Comparison of ENCODE assay signal across 13 mouse cellular contexts in the genomic region with DNA sequence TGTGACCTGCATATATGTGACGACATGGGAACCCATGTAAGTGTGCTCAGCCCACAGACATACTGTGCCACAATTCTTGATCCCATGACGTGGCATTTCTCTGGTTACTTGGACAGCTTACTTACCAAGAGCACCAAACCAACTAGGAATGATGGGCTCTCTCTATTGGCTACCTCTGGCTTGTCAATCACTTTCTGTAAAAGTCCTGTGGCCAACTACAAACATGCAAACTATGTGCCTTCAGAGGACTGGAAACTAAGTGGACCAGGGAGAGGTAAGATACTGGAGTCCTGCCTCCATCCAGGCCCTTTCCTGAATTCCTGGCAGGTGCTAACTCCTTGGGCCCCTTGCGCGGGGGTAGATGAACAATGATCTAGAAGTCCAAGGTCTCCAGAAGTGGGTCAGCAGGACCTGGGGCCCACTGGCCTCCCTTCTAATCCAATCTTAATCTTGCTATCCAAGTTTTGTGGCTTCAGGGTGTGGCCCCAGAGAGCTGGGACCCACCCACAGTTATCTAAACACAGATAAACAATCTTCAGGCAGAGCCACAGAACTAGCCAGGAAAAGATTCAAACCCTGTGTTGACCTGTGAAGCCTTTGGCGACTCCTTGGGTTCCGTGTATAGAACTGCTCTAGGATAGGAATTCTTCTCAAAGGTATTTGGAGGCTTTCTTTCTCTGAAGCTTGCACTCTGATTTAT.
DNase-seq lines count a peak whose midpoint lies in the region; ATAC-seq and TF ChIP-seq lines count a peak whose summit lies in the region.
"Had no signal": no experiment of that assay in that cellular context is flagged by ENCODE, and none has a peak within 500 bp of the region (broad histone marks: within the 10 kb centered on the region; RNA-seq: fewer than 3 reads in every experiment).

No protein-coding gene starts in this region.

- H3K36me3 ChIP-seq in kidney, embryonic 15.5 days = no peaks in the 10 kb centered on the region
- peaks cover 26% of the 10 kb centered on the region for H3K36me3 ChIP-seq in C2C12 (ENCODE audit: control insufficient read depth, insufficient read depth)
- no peaks in the 10 kb centered on the region for H3K36me3 ChIP-seq in liver, embryonic 14.5 days (replicated peaks; ENCODE audit: control insufficient read depth, insufficient read depth, low read depth)
- H3K36me3 ChIP-seq: hindbrain, embryonic 15.5 days; midbrain, embryonic 10.5 days had no signal

- no peak for TF ChIP-seq CTCF in C2C12 (IDR thresholded peaks at IDR 0.05; ENCODE audit: control insufficient read depth, insufficient read depth, insufficient read length)
- no peak for TF ChIP-seq CTCF in bone marrow, adult 2 months (IDR thresholded peaks at IDR 0.05; ENCODE audit: control insufficient read depth, insufficient read depth, low read length)
- TF ChIP-seq CTCF in liver, embryonic 14.5 days (IDR thresholded peaks at IDR 0.05; ENCODE audit: low read depth) = no peak

- H3ac ChIP-seq in C2C12 (ENCODE audit: control insufficient read depth, insufficient read length, low read depth) = peak overlapping the region; percentile 93

- peaks cover 34% of the 10 kb centered on the region for H3K4me1 ChIP-seq in kidney, embryonic 15.5 days
- peaks cover 8% of the 10 kb centered on the region for H3K4me1 ChIP-seq in bone marrow, adult 2 months (ENCODE audit: control insufficient read depth, insufficient read depth, low read length)
- peaks cover 6 to 13% of the 10 kb centered on the region in 2 experiments; a peak in 3 of 4 replicates for H3K4me1 ChIP-seq in liver, embryonic 14.5 days (replicated peaks; ENCODE audit: control insufficient read depth in 2 of 2, insufficient read depth in 2 of 2, low read length in 1 of 2)

- H3K9ac ChIP-seq in kidney, embryonic 15.5 days = no peak overlapping the region
- no peak overlapping the region for H3K9ac ChIP-seq in liver, embryonic 14.5 days (replicated peaks)
- H3K9ac ChIP-seq: forebrain, postnatal 0 days; hindbrain, embryonic 15.5 days had no signal

- ATAC-seq in kidney, embryonic 15.5 days (replicated peaks; ENCODE audit: low FRiP score) = no peak
- ATAC-seq in liver, embryonic 14.5 days (ENCODE audit: insufficient read depth) = no peak
- ATAC-seq: forebrain, postnatal 0 days had no signal

- 77% methylated on average over 6 of the region's 6 CpGs for WGBS in kidney, embryonic 15.5 days
- 67% methylated on average over 6 of the region's 6 CpGs for WGBS in bone marrow, adult 2 months
- 48% methylated on average over 6 of the region's 6 CpGs for WGBS in liver, embryonic 14.5 days (ENCODE audit: insufficient replicate concordance)

- H3K9me3 ChIP-seq in kidney, embryonic 15.5 days (replicated peaks) = no peaks in the 10 kb centered on the region
- H3K9me3 ChIP-seq in liver, embryonic 14.5 days (ENCODE audit: control insufficient read depth, low read length) = no peaks in the 10 kb centered on the region
- H3K9me3 ChIP-seq: hindbrain, embryonic 15.5 days; midbrain, embryonic 10.5 days had no signal

- TF ChIP-seq POLR2A in bone marrow, adult 2 months (IDR thresholded peaks at IDR 0.05; ENCODE audit: borderline replicate concordance, control insufficient read depth, low read depth, low read length) = no peak

- peaks cover 66% of the 10 kb centered on the region for H3K79me3 ChIP-seq in C2C12 (ENCODE audit: low read depth)

- DNase-seq in kidney, postnatal 4 days = no peak
- DNase-seq in liver, embryonic 14.5 days (ENCODE audit: low read depth in 3 of 3, low spot score in 3 of 3) = no peak
- no peak for DNase-seq in embryo, embryonic 11 days
- DNase-seq in thymus, postnatal 36 days = no peak
- DNase-seq in thymus, postnatal 0 days (ENCODE audit: low spot score) = no peak

- H3K4me2 ChIP-seq in kidney, embryonic 15.5 days = peak overlapping the region; percentile 46; the same call in 1 of the 2 replicates
- peak overlapping the region; percentile 41 for H3K4me2 ChIP-seq in liver, embryonic 14.5 days (ENCODE audit: low read depth)

- H3K27me3 ChIP-seq in kidney, embryonic 15.5 days = no peaks in the 10 kb centered on the region
- no peaks in the 10 kb centered on the region for H3K27me3 ChIP-seq in C2C12 (ENCODE audit: control insufficient read depth, insufficient read depth, insufficient read length)
- H3K27me3 ChIP-seq in liver, embryonic 14.5 days (ENCODE audit: control insufficient read depth, insufficient read depth, low read length) = peaks cover 4% of the 10 kb centered on the region; the same call in 1 of the 2 replicates
- H3K27me3 ChIP-seq: hindbrain, embryonic 15.5 days; Patski had no signal

- H3K27ac ChIP-seq in kidney, embryonic 15.5 days = no peak overlapping the region
- H3K27ac ChIP-seq in bone marrow, adult 2 months (ENCODE audit: control insufficient read depth, insufficient read depth, low read depth, low read length, poor library complexity) = peak overlapping the region; percentile 83; the same call in 1 of the 2 replicates
- H3K27ac ChIP-seq in liver, embryonic 14.5 days = no peak overlapping the region
- H3K27ac ChIP-seq: layer of hippocampus, adult 2 months had no signal

- H3K79me2 ChIP-seq in C2C12 (ENCODE audit: control insufficient read depth, insufficient read depth) = peaks cover 68% of the 10 kb centered on the region

- no peak overlapping the region for H3K4me3 ChIP-seq in kidney, embryonic 15.5 days (replicated peaks)
- peak overlapping the region; percentile 85 for H3K4me3 ChIP-seq in C2C12 (ENCODE audit: insufficient read depth, poor library complexity, severe bottlenecking)
- H3K4me3 ChIP-seq in bone marrow, adult 2 months (replicated peaks; ENCODE audit: control insufficient read depth, low read depth, low read length) = peak overlapping the region; percentile 68
- no peak overlapping the region for H3K4me3 ChIP-seq in liver, embryonic 14.5 days (ENCODE audit: insufficient read depth in 1 of 2, low read depth in 2 of 2, low read length in 2 of 2)
- H3K4me3 ChIP-seq: layer of hippocampus, adult 2 months had no signal

- no peak for TF ChIP-seq EP300 in liver, embryonic 14.5 days (IDR thresholded peaks at IDR 0.05; ENCODE audit: low read depth)

TF ChIP-seq in C2C12, 6 proteins besides CTCF, POLR2A, EP300 and RAD21:
- TF ChIP-seq MYOD1 (IDR thresholded peaks at IDR 0.05; ENCODE audit: control insufficient read depth, insufficient read length, low read depth) (no peak), MAX (IDR thresholded peaks at IDR 0.05) (no peak), USF1 (IDR thresholded peaks at IDR 0.05; ENCODE audit: low read depth) (no peak), FOSL1 (IDR thresholded peaks at IDR 0.05; ENCODE audit: insufficient read depth, low read length, poor library complexity, severe bottlenecking) (no peak), CEBPB (IDR thresholded peaks at IDR 0.05; ENCODE audit: low read depth) (no peak), MYOG (IDR thresholded peaks at IDR 0.05; ENCODE audit: control insufficient read depth, extremely low read depth, insufficient read length) (no peak)

Comparison
In these comparisons a context has a peak if more than half of its experiments do, and no peak if none do; other contexts are left out.
1. H3K4me3 ChIP-seq: peak in C2C12 (single experiment) and bone marrow, adult 2 months (single experiment); none in kidney, embryonic 15.5 days (single experiment) and liver, embryonic 14.5 days (0 of 2).